Mouse (Mus musculus): ENCODE results near the gene Tsr1.

DNA sequence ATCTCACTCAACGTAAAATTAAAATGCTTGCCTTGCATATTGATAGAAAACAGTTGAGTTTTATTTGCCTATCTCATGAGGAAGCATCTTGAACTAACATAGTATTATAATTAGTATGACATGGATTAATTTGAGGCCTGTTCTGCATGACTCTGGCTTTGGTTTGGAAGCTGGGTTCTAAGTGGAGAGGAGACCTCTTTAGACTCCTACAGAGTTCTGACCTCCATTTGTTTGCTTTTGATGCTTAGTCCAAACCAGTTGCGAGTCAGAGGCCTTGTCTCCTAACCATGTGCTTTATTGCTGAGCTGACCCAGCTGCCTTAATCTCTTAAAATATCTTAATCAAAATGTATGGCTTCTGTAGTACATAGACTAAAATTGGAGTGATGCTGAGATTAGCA lies 59.7 kb downstream of the Tsr1 start:
- TF ChIP-seq CTCF (conservative IDR thresholded peaks at IDR 0.05; ENCODE audit: low read length) (no peak), POU5F1 (IDR thresholded peaks at IDR 0.05; ENCODE audit: borderline replicate concordance, low read length) (no peak)

Data from E14TG2a.4 (cell line).